Mouse (Mus musculus) ES-Bruce4 (cell line): Measurements from ENCODE around the gene Ccdc32. TPM values are rescaled to one million over a fixed set of nuclear protein-coding genes. Genes with fewer than 3 reads are reported as not detected.

Experiments used
- H3K27ac ChIP-seq: 2 replicates; pipeline ENCODE4 v1.5.1; 2012; ENCODE audit warnings: low read length, inconsistent platforms; ENCODE audit not compliant: insufficient read depth
- H3K27me3 ChIP-seq: 2 replicates; pipeline ENCODE4 v1.6.1; 2012; ENCODE audit warnings: mild to moderate bottlenecking, low read length, inconsistent platforms; ENCODE audit not compliant: control insufficient read depth, poor library complexity, insufficient read depth, severe bottlenecking
- H3K36me3 ChIP-seq: 2 replicates; pipeline ENCODE4 v1.6.1; 2012; ENCODE audit warnings: inconsistent platforms, mild to moderate bottlenecking, low read length, moderate library complexity; ENCODE audit not compliant: control insufficient read depth, poor library complexity, insufficient read depth, severe bottlenecking
- H3K4me1 ChIP-seq: one replicate; pipeline ENCODE4 v1.8.1; 2011; ENCODE audit warnings: low read length; ENCODE audit not compliant: control insufficient read depth, insufficient read depth
- H3K4me3 ChIP-seq: 2 replicates; pipeline ENCODE4 v1.5.1; 2011; ENCODE audit warnings: low read depth, mild to moderate bottlenecking, low read length
- H3K9ac ChIP-seq: 2 replicates; pipeline ENCODE4 v1.6.1; 2012; ENCODE audit warnings: low read depth, mild to moderate bottlenecking, inconsistent platforms; ENCODE audit not compliant: poor library complexity, severe bottlenecking
- H3K9me3 ChIP-seq: replicated peaks from 2 replicates; pipeline ENCODE4 v1.6.1; 2012; ENCODE audit warnings: mild to moderate bottlenecking, low read length, inconsistent platforms; ENCODE audit not compliant: control insufficient read depth, poor library complexity, insufficient read depth, severe bottlenecking
- CTCF ChIP-seq: IDR thresholded peaks from one replicate; pipeline ENCODE4 v1.8.1; 2011; ENCODE audit warnings: low read depth, low read length
- EP300 ChIP-seq: IDR thresholded peaks from 2 replicates; pipeline ENCODE4 v1.6.1; 2011; ENCODE audit warnings: low read depth, low read length; ENCODE audit not compliant: insufficient read depth
- POLR2A ChIP-seq: IDR thresholded peaks from one replicate; pipeline ENCODE4 v1.8.1; 2011; ENCODE audit warnings: low read length; ENCODE audit not compliant: insufficient read depth
- polyA plus RNA-seq: library from polyadenylated mRNA; stranded (reverse); fragments of >200 nt; gene quantifications from 2 replicates; pipeline ENCODE4 v1.2.4, GENCODE M21; 2011; ENCODE audit warnings: low read depth; ENCODE audit not compliant: missing spikeins, insufficient read depth, insufficient read length

Ccdc32 gene
- polyA plus RNA-seq = 8.7 and 9.2 TPM in 2 replicates

DNA sequence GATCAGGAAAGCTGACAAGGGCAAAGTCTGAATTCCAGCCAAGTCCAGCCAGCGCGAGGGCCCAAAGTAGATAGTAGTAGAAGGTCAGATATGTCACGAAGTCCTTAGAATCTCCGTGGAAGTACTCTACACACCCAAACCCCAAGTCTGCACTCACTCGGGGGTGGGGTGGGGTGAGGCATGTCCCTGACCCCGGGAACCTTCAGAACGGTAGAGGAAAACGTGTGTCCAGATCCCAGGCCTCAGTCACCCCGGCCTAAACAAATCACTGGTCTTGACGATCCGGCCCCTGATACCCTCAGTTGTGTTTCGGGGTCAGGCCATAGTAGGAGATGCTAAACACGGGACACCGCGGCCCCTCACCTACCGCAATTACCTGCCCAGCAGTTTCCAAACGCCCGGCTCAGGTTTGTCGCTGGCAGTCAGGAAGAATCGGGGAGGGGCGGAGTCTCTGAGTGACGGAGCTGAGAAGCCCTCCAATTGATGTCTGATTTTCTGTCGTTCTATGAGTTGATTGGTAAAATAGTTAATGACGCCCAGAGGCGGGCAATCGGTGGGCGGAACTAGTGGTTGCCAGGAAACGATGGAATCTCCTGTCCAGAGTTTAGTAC lies at the start of gene Ccdc32:
TSS of gene Ccdc32 (minus strand) at position 453 of the 611 bp plus-strand sequence.
- Histone ChIP-seq H3K4me1 (no peaks in the 10 kb centered on the region), H3K27me3 (no peaks in the 10 kb centered on the region), H3K27ac (no peak within 1 kb of the TSS), H3K4me3 (peak within 1 kb of the TSS; percentile 97), H3K9me3 (no peaks in the 10 kb centered on the region), H3K9ac (peak within 1 kb of the TSS; percentile 54), H3K36me3 (no peaks in the 10 kb centered on the region)
- TF ChIP-seq POLR2A = peak; percentile 41
- TF ChIP-seq EP300 = no peak

DNA sequence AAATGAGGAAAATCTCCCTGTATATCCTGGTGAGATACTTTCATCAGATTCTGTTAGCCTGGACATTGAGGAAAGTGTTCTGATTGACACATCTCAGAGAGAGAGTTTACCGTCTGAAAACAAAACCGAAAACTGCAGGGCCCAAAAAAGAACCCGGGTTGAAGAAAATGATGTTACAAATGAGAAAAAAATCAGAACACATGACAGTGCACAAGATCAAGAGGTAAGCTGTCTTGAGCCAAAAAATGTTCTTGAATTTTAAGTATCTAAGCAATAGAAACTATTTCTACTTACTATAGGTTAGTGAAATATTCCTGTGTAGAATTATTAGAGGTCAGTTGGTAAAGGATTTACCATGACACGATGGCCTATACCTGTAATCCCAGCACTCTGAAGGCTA lies 43.2 kb upstream of the Ccdc32 start:
- H3K36me3 ChIP-seq = peaks cover 25% of the 10 kb centered on the region

DNA sequence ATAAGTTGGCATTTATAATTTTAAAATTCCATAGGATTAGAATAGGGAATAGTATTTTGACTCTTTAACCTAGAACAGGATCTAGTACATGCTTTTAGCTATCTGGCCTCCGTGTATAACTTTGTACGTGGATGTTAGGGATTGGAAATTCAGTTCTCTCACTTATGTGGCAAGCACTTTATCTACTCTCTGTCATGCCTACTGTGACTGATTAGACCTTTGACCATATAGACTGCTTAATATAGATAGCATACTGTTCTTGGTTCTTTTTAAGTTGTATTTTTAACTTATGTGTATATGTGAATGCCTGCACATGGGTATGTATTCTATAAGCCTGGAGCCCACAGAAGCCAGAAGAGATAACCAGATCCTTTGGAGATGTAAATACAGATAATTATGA lies 30.9 kb upstream of the Ccdc32 start:
- Histone ChIP-seq H3K27ac (no peak overlapping the region), H3K4me1 (no peaks in the 10 kb centered on the region), H3K36me3 (peaks cover 11% of the 10 kb centered on the region)

More for the DNA sequence above, 43.2 kb upstream of the Ccdc32 start:
- Histone ChIP-seq H3K4me3 (no peak overlapping the region), H3K27ac (no peak overlapping the region), H3K9ac (no peak overlapping the region), H3K27me3 (no peaks in the 10 kb centered on the region), H3K9me3 (no peaks in the 10 kb centered on the region), H3K4me1 (no peaks in the 10 kb centered on the region)
- TF ChIP-seq EP300 (no peak), POLR2A (no peak), CTCF (no peak)

DNA sequence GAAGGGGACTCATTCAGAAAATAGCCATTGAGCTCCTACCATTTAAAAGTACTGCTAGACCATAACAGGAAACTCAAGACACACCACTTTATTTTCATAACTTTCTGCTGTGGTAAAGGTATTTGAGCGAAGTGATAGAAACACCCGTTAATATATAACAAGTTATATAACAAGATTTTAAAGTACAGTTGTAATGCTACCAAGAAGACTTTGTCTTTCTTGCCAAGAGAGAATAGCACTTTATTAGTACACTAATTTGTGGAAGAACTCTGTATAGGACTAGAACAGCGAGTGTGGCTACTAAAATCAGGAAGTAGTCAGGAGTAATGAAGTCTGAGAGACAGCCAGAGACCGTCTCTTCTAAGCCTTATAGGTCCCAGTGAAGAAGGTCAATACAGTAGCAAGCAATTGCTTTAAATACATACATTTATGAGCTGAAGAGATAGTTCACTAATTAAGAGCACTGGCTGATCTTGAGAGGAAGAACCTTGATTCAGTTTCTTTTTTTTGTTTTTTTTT lies 21.0 kb upstream of the Ccdc32 start:
- Histone ChIP-seq H3K9ac (no peak overlapping the region), H3K36me3 (no peaks in the 10 kb centered on the region), H3K4me3 (no peak overlapping the region), H3K9me3 (no peaks in the 10 kb centered on the region), H3K27me3 (no peaks in the 10 kb centered on the region), H3K27ac (no peak overlapping the region), H3K4me1 (no peaks in the 10 kb centered on the region)
- TF ChIP-seq CTCF = no peak
- TF ChIP-seq POLR2A = no peak
- no peak for TF ChIP-seq EP300

More for the DNA sequence above, 30.9 kb upstream of the Ccdc32 start:
- Histone ChIP-seq H3K27me3 (no peaks in the 10 kb centered on the region), H3K9me3 (no peaks in the 10 kb centered on the region), H3K9ac (no peak overlapping the region), H3K4me3 (no peak overlapping the region)
- no peak for TF ChIP-seq EP300

DNA sequence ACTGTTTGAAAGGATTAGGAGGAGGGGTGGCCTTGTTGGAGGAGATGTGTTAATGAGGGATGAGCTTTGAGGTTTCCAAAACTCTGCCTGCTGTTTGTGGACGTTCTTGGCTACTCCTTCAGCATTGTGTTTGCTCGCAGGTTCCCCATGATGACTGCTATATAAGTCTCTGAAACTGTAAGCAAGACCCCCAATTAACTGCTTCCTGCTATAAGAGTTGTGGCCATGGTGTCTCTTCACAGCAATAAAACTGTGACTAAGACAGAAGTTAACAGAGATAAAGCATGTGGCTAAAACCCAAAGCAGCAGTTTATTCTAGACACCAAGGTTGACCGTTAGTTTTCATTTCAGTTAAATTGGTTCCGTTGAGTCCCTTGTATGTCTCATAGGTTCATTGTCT lies 18.7 kb upstream of the Ccdc32 start:
- no peaks in the 10 kb centered on the region for H3K4me1 ChIP-seq
- peak overlapping the region; percentile 96 for H3K4me3 ChIP-seq
- H3K9ac ChIP-seq = peak overlapping the region; percentile 99
- H3K36me3 ChIP-seq = no peaks in the 10 kb centered on the region
- no peaks in the 10 kb centered on the region for H3K27me3 ChIP-seq
- TF ChIP-seq POLR2A (no peak), CTCF (no peak), EP300 (no peak)
- peak overlapping the region; percentile 81; the same call in 1 of the 2 replicates for H3K27ac ChIP-seq
- H3K9me3 ChIP-seq = no peaks in the 10 kb centered on the region
